Mouse (Mus musculus): ENCODE data around the gene Morc2a. TPM values are rescaled to one million over a fixed set of nuclear protein-coding genes. Genes with fewer than 3 reads are reported as not detected.

Gene Morc2a
- polyA plus RNA-seq, 1 experiment, result 22.9 TPM

- Histone ChIP-seq H3K27me3 (ENCODE audit: control insufficient read depth, insufficient read depth, low read length) (no peaks in the 10 kb centered on the region), H3K4me3 (replicated peaks; ENCODE audit: insufficient read depth, low read depth, low read length) (no peak overlapping the region), H3K27ac (ENCODE audit: insufficient read depth, low read length) (peak overlapping the region; percentile 81), H3K4me1 (ENCODE audit: control insufficient read depth, insufficient read depth, low read length) (peaks cover 76% of the 10 kb centered on the region)
- WGBS, result 9% methylated on average over 9 of the region's 9 CpGs
- TF ChIP-seq POLR2A (IDR thresholded peaks at IDR 0.05; ENCODE audit: borderline replicate concordance, insufficient read depth, low read length) (no peak), CTCF (IDR thresholded peaks at IDR 0.05; ENCODE audit: borderline replicate concordance, insufficient read depth, low read depth, low read length) (no peak)
- peak; percentile 70 to 77 for DNase-seq
Measured at GRCm38 (mm10) chr11:3727438-3728105, 78.6 kb downstream of the Morc2a start.

DNA sequence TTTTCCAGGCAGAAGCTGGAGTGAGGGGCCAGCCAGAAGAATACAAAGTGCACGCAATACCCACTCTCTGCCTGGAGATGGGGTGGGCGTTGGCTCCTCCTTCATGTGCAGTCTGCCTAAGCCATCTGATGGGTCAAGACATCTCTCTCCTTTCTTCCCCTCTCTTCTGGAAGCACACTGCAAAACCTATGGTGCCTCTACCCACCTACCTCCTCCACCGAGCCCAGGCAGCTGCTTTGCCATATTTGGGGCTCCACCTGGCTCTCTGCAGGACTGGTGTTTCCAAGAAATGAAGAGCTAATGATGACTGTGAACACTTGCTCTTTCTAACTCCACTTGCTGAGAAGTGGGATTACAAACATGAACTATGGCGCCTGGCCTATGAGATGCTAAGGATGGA, 82.5 kb downstream of the Morc2a start:
- no peak for DNase-seq
- Histone ChIP-seq H3K4me3 (replicated peaks; ENCODE audit: insufficient read depth, low read depth, low read length) (no peak overlapping the region), H3K27me3 (ENCODE audit: control insufficient read depth, insufficient read depth, low read length) (no peaks in the 10 kb centered on the region), H3K27ac (ENCODE audit: insufficient read depth, low read length) (no peak overlapping the region), H3K4me1 (ENCODE audit: control insufficient read depth, insufficient read depth, low read length) (peaks cover 62% of the 10 kb centered on the region)
- WGBS, result 68% methylated on average over 4 of the region's 4 CpGs
- no peak for TF ChIP-seq POLR2A (IDR thresholded peaks at IDR 0.05; ENCODE audit: borderline replicate concordance, insufficient read depth, low read length)
- TF ChIP-seq CTCF (IDR thresholded peaks at IDR 0.05; ENCODE audit: borderline replicate concordance, insufficient read depth, low read depth, low read length), result no peak

DNA sequence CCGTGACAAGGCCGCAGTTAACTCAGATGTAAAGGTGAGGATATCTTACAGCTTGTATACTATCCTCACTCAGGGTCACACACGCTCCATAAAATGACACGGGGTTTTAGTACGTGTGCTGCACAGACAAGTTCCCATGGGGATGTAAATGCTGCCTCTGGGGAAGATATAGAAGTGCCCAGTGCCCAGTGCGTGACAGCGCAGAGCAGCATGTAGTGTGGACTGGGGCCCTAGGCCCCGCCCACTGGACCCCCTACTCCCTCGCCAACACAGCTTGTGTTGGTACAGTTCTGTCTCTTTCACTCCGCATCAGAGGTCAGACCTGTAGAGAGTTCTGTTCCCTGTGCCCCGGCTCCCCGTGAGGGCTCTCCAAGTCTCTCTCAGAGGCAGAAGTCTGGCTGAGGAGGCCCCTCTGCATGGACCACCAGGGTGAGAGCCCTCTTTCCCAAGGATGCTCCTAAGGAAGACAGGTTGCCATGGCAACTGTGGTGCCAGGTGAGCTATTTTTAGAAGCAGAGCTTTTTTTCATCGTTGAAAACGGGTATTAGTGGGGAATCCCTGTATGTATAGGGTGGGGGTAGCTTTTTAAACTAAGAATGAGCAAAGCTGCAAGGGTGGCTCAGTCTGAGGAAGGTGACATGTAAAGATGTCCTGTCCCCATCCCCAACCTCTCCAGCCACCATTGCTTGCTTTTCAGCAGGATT, 85.1 kb downstream of the Morc2a start:
- H3K27ac ChIP-seq (ENCODE audit: insufficient read depth, low read length), result peak overlapping the region; percentile 46; the same call in 1 of the 2 replicates
- H3K4me3 ChIP-seq (replicated peaks; ENCODE audit: insufficient read depth, low read depth, low read length), result no peak overlapping the region
- WGBS, result 61% methylated on average over 14 of the region's 14 CpGs
- DNase-seq, result no peak
- H3K4me1 ChIP-seq (ENCODE audit: control insufficient read depth, insufficient read depth, low read length), result peaks cover 42% of the 10 kb centered on the region
- H3K27me3 ChIP-seq (ENCODE audit: control insufficient read depth, insufficient read depth, low read length), result no peaks in the 10 kb centered on the region
- TF ChIP-seq POLR2A (IDR thresholded peaks at IDR 0.05; ENCODE audit: borderline replicate concordance, insufficient read depth, low read length), result no peak

DNA sequence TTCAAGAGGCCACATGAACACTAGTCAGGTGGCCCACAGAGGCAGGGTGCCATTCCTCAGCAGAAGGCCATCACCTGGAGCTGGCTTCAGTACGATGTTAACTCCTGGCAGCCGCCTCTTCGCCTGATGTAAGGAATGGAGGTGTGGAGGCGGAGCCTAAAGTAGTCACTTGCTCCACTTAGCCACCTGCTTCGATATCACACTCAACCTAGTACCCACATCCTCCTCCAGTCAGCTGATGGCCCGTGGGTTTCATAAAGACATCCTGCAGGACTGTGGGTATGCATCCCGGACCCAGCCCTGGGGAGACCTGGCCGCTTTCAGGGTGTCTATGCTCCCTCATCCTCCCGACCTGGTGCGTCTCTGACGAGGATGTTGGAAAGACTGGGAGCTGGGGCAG, 86.7 kb downstream of the Morc2a start:
- H3K27ac ChIP-seq (ENCODE audit: insufficient read depth, low read length), result no peak overlapping the region

DNA sequence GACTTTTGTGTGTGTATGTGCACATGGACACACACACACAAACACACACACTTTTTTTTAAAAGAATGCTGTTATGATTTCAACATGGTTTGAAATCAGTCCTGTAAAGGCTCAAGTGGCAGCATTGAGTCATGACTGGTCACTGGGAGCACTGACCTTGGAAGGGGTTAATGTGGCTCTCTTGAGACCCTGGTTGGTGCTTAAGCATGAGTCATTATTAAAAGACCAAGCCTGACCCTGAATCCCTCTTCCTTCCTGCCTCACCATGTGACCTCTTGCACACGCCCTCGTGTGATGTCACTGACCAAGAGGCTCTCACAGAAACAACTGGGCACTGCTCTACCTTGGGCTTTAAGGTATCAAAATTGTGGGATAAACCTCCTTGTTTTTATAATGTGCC, 89.8 kb downstream of the Morc2a start:
- H3K27ac ChIP-seq (ENCODE audit: insufficient read depth, low read length), result no peak overlapping the region
- TF ChIP-seq POLR2A (IDR thresholded peaks at IDR 0.05; ENCODE audit: borderline replicate concordance, insufficient read depth, low read length) (no peak), CTCF (IDR thresholded peaks at IDR 0.05; ENCODE audit: borderline replicate concordance, insufficient read depth, low read depth, low read length) (no peak)
- no peak for DNase-seq

More for the DNA sequence above, 86.7 kb downstream of the Morc2a start:
- H3K4me3 ChIP-seq (replicated peaks; ENCODE audit: insufficient read depth, low read depth, low read length), result no peak overlapping the region
- H3K27me3 ChIP-seq (ENCODE audit: control insufficient read depth, insufficient read depth, low read length), result no peaks in the 10 kb centered on the region
- peaks cover 39% of the 10 kb centered on the region for H3K4me1 ChIP-seq (ENCODE audit: control insufficient read depth, insufficient read depth, low read length)
- no peak for DNase-seq
- 80% methylated on average over 11 of the region's 11 CpGs for WGBS
- TF ChIP-seq POLR2A (IDR thresholded peaks at IDR 0.05; ENCODE audit: borderline replicate concordance, insufficient read depth, low read length), result no peak
- no peak for TF ChIP-seq CTCF (IDR thresholded peaks at IDR 0.05; ENCODE audit: borderline replicate concordance, insufficient read depth, low read depth, low read length)

More for the DNA sequence above, 89.8 kb downstream of the Morc2a start:
- Histone ChIP-seq H3K27me3 (ENCODE audit: control insufficient read depth, insufficient read depth, low read length) (no peaks in the 10 kb centered on the region), H3K4me3 (replicated peaks; ENCODE audit: insufficient read depth, low read depth, low read length) (no peak overlapping the region), H3K4me1 (ENCODE audit: control insufficient read depth, insufficient read depth, low read length) (peaks cover 24% of the 10 kb centered on the region)
- WGBS, result 93% methylated on average over 2 of the region's 2 CpGs

Other genes starting within 250 kb of the Morc2a start
- gene Limk2, start 240.0 kb upstream of the Morc2a start, polyA plus RNA-seq (2012; rRNA removed), result 201 and 206 TPM in 2 replicates
- gene Rnf185, start 196.8 kb upstream of the Morc2a start, polyA plus RNA-seq (2012; rRNA removed), result 38.1 and 39.3 TPM in 2 replicates
- gene Pla2g3, start 160.9 kb upstream of the Morc2a start, polyA plus RNA-seq (2012; rRNA removed), result 3.8 and 4.0 TPM in 2 replicates
- 103 and 106 TPM in 2 replicates for gene Inpp5j, start 144.4 kb upstream of the Morc2a start, polyA plus RNA-seq (2012; rRNA removed)
- gene Selenom, start 134.5 kb upstream of the Morc2a start, polyA plus RNA-seq (2012; rRNA removed), result 889 and 965 TPM in 2 replicates
- gene Smtn, start 108.6 kb upstream of the Morc2a start, polyA plus RNA-seq (2012; rRNA removed), result 6.1 and 6.9 TPM in 2 replicates
- gene Osbp2, start 214.7 kb downstream of the Morc2a start, polyA plus RNA-seq (2012; rRNA removed), result 71.3 and 81.7 TPM in 2 replicates
- 0.29 and 0.36 TPM in 2 replicates for gene 4921536K21Rik, start 245.9 kb downstream of the Morc2a start, polyA plus RNA-seq (2012; rRNA removed)
- gene Dusp18, start 246.0 kb downstream of the Morc2a start, polyA plus RNA-seq (2012; rRNA removed), result 5.4 and 5.7 TPM in 2 replicates

Data from cerebellum, adult 2 months (tissue).